Mouse (Mus musculus): Measurements from ENCODE around the gene Zfp580.
A peak's percentile ranks its signal among the peaks of the same experiment; 100 is the strongest.

The Zfp580 gene

DNA sequence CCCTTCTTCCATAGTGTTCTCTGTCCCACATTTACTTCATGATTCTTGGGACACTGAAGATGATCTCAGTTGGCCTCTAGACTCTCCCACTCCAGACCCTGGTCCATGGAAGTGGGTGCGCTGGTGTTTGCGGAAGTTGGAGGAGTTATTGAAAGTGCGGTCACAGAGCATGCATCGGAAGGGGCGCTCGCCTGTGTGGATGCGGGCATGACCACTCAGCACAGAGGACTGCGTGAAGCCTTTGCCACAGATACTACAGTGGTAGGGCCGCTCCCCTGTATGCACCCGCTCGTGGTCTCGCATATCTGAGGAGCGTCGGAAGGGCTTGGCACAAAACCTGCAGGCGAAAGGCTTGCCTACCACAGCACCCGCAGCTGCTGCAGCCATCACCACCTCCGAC lies 15.7 kb upstream of the Zfp580 start:
- no peak for DNase-seq (ENCODE audit: low spot score)

DNA sequence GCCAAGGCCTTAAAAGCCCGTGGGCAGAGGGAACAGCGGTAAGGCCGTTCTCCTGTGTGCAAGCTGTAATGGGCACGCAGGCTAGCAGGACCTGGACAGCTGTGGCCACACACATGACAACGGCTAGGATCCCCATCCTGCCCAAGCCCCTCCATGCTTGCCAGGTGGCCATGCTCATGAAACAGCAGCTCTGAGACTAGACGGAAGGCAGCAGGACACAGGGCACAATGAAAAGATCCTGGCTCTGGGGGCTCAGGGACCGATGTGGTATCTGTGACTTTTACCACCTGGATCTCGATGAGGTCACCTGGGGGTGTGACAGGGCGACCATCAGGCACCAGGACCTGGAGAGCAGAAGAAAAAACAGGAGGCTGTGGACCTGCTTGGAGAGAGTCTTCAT lies 15.2 kb upstream of the Zfp580 start:
- no peak for DNase-seq (ENCODE audit: low spot score)

DNA sequence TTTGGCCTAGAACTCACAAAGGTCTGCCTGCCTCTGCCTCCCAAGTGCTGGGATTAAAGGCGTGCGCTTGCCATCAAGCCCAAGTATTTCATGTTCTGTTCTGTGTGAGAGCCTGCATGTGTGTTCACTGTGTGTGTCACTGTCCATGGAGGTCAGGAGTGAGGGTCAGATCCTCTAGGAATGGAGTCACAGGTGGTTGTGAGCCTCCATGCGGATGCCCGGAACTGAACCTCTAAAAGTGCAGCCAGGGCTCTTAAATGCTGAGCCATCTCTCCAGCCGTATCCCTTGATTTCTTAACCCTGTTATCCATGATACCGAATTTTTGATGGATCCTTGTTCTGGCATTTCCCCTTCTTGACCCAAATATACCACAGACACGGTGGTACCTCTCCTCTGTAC lies 14.3 kb upstream of the Zfp580 start:
- DNase-seq (ENCODE audit: low spot score), result no peak

DNA sequence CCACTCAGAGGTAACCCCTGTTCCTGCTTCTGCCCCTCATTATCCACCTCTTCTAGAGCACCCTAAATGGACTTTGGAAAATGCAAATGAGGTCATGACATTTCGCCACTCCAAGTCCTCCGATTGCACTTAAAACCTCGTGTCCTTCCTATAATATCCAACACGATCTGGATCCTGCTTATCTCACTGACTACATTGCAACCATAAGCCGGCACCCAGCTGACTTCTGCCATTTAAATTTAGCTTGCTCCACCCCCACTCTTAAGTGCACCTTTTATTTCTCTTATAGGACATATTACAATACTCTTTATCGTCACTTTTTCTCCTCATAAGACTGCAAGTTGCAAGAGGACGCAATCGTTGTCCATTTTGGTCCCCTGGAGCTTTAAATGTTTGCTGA lies 13.9 kb upstream of the Zfp580 start:
- no peak for DNase-seq (ENCODE audit: low spot score)

DNA sequence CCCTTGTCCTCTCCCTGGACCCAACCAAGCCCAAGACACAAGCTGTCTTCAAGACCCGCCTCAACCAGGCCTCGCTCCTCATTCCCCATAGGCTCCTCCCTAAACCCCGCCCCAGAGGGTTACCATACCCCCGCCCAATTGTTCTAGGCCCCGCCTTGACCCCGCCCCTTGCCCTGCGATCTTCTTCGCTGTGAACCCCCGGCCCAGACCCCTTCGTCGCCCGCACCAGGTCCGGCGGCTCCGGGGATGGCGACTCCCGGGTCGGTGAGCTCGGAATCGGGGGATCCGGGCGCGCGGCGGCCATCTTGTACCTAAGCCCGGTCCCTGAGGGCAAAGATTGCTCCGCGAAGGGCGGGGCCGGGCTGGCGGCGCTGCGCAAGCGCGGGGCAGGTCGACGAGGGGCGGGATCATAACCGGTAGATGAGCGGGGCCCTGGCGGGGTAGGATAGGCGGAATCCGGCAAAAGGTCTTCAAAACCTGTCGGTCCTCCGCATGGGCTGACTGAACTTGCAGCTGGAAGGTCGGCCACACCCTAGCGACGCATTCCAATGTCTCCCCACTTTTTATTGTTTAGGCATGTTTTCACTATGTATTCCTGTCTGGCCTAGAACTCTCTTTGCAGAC lies 13.1 kb upstream of the Zfp580 start, which contains the start of gene Zfp784:
TSS of gene Zfp784 (minus strand) at position 338 of the 624 bp plus-strand sequence.
- peak; percentile 82 for DNase-seq (ENCODE audit: low spot score)

DNA sequence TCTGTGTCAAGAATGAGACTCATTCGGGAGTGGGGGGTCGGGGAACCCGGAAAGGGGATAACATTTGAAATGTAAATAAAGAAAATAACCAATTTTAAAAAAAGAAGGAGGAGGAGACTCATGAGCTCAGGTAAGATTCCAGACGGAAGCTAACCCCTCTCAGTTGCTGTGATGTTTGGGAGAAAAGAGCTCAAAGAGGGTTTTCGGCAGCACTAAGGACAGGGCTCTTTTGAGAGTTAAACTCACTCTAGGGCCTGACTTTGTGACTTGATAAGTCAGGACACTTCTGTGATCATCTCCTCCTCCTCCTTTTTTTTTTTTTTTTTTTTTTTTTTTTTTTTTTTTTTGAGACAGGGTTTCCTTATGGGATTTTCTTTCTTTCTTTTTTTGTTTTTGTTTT lies 12.4 kb upstream of the Zfp580 start:
- DNase-seq (ENCODE audit: low spot score), result no peak

DNA sequence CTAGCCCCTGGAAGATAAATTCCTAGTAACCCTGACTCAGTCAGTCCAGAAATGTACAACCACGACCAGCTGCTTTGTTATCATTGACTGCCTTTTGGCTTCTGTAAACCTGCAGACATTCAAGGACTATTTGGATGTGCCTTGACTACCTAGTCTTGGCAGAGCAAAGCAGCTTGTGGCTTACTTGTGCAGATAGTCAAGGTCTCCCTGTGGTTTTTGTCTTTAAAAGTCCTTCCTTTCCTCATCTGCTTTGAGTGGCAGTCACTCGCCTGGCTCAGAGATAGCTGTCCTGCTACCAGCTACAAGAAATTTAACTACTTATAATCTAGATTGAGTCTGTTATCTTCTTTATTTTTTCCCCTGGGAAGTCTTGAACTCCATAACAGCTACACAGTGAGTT lies 6.4 kb upstream of the Zfp580 start:
- no peak for DNase-seq (ENCODE audit: low spot score)

DNA sequence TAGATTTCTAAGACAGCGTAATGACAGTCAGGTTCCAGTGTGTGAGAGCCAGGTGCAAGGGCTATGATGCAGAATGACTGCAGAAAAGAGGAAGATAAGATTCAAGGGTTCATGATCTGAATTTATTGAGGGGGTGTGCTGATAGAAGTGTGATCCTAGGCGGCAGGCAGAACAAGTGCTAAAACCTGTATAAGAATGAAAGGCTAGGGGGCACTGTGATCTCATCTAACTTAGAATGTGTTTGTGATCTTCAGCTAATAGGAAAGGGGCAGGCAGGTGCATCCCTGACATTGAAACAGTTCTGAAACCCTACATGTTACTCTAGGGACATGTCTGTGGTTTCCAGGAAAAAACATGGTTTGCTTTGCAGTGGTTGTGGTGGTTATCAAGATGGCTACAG lies 5.2 kb upstream of the Zfp580 start:
- DNase-seq (ENCODE audit: low spot score), result no peak

DNA sequence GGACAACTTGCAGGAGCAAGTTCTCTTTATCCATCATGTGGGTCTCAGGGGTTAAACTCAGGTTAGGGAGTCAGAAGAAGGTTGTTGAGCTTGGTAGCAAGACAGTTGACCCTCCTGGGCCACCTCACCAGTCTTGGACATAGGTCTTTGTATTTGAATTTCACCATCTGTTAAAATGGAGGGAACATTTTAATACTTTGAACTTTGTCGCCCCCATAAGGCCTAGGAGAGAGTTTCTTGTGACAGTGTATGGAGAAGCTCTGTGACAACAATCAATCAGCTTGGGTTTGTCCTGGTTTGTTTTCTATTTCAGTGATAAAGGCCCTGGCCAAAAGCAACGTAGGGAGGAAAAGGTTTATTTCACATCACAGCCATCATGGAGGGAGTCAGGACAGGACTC lies 4.0 kb upstream of the Zfp580 start:
- no peak for DNase-seq (ENCODE audit: low spot score)

DNA sequence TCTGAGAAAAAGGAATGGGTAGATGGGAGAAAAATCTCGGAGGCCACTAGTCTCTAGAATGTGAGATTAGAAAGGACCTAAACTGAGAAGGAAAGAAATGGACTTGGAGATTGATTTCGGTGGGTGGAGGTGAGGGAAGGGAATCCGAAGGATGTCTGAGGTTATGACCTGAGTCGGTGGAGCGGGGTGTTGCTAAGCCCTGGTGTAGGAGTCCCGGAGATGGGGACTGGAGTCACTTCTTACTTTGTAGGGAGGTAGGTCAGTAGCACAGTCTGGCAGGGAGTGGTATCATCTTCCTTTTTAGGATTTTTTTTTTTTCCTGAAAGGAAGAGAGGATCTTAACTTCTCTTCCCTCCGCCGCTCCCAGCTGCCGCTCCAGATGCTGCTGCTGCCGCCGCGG lies 1.1 kb downstream of the Zfp580 start:
- DNase-seq (ENCODE audit: low spot score), result no peak

DNA sequence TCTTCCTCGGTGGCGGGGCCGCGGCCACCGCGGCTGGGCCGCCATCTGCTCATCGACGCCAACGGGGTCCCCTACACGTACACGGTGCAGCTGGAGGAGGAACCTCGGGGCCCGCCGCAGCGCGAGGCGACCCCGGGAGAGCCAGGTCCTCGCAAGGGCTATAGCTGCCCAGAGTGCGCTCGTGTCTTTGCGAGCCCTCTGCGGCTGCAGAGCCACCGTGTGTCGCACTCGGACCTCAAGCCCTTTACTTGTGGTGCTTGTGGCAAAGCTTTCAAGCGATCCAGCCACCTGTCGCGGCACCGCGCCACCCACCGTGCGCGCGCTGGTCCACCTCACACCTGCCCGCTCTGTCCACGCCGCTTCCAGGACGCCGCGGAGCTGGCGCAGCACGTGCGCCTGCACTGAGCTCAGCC lies 1.6 kb downstream of the Zfp580 start:
- no peak for DNase-seq (ENCODE audit: low spot score)

DNA sequence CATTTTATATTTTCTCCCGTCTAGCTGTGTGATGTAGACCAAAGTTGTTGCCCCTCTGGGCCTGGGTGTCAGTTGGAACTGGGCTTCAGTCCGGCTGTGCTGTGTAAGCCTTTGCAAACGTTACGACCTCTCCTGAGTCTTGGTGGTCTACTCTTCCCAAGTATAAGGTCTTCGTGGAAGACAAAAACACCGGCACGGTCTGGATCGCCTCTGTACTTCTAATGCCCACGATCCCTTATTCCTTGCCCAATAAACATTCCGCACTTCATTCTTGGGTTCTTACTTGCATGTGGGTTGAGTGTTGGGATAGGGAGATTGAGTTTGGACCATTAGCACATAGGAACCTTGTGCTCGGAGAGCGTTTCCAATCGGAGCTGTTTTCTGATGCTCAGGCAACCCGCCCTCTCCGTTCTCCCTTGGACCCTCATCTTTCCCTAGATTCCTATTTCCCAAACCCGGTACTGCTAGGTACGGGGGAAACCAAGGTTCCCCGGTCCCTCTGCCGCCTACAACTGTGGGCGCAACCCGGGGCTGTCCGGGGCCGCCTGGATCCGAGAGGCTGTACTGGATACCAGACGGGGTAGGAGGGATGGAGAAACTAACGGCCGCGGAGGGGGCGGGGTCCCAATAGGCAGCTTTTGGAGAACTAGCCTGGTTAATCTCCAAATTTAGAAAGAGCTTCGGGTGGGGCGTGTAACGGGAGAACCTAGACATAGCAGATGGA lies 2.3 kb downstream of the Zfp580 start:
- no peak for DNase-seq (ENCODE audit: low spot score)

DNA sequence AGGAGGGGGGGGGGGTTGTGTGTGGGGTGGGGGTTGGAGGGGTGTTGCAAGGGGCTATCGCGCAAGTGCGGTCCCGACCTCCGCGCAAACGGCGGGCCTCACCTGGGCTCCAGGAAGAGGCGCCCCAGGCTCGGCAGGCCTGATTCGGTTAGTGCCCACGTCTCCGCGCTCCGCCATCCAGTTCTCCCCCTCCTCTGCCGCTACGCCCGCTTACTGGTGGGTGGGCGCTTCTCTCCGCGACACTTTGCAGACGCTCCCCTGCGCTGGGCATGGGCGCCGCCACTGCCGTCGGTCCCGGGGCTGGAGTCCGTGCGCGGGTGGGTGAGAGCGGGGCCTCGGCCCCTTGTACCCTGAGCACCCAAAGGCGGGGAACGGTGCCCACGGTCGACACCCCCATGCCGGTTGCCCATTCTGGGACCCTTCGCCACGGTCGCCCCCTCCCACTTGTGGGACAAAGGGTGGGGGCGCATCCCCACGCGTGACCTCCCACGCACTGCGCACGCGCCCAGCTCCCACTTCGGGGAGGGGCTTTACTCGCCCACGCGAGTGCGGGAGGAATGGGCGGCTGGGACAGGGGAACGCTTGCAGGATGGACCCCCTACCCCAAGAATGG lies 5.4 kb downstream of the Zfp580 start:
- DNase-seq (ENCODE audit: low spot score), result no peak

DNA sequence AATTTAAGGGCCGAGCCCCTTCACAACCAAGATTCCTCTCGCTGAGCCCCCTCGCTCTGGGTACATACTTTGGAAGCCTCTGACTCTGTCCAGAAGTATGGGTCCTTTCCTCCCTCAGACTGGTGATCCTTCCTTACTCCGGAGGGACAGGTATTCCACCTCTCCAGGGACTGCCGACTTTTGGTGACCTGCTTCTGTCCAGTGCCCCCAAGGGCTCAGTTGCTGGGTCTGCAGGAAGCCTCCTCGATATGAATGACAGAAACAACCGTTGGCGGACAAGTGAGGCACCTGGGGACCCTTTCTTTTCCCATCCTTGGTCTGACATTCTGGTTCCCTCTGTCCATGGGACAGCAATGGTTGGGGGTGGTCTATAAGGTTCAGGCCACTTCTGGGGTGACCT lies 6.0 kb downstream of the Zfp580 start:
- DNase-seq (ENCODE audit: low spot score), result no peak

DNA sequence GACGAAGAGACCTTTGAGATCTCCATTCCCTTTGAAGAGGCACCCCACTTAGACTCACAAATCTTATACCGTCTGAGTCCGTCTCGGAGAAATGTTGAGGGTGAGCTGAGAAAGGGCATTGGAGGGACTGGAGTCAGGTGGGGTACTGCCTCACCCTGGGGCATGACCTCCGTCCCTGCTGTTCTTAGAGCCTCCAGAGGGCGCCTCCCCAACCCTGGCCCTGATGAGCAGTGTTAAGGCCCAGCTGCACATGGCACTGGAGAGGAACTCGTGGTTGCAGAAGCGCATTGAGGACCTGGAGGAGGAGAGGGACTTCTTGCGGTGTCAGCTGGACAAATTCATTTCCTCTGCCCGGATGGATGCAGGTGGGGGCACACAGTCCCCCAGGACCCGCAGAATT lies 6.5 kb downstream of the Zfp580 start:
- no peak for DNase-seq (ENCODE audit: low spot score)

DNA sequence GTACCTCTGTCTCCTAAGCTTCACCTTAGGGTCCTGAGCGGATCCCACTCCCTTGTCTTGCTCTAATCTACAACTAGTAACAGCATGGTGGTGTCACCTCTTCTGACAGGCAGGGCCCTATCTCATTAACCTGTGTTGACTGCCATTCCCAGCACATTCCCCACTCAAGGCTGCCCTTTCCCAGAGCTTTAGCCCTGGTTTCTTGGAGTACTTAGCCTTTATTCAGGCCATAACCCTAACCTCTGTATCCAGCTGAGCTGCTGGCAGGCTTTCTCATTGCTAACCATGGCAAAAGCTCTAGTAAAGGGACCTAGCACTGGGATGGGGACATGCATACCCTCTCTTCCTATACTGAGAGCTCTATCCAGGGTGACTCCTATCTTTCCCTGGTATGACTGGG lies 7.3 kb downstream of the Zfp580 start:
- no peak for DNase-seq (ENCODE audit: low spot score)

DNA sequence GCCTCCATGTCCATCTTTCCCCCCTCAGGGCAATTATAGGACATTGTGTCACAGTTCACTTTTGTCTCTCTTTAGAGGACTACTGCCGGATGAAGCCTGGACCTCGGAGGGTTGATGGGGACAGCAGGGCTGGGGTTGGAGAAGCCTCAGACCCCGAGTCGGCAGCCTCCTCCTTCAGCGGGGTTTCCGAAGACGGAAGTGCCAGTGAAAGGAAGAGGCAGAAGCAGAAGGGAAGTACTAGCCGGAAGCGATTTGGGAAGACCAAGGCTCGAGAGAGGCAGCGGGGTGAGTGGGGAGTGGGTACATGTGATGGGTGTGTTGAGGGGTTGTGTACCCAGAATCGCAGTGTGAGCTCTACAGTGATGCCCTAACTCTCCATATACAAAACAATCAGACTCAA lies 8.1 kb downstream of the Zfp580 start:
- DNase-seq (ENCODE audit: low spot score), result no peak

DNA sequence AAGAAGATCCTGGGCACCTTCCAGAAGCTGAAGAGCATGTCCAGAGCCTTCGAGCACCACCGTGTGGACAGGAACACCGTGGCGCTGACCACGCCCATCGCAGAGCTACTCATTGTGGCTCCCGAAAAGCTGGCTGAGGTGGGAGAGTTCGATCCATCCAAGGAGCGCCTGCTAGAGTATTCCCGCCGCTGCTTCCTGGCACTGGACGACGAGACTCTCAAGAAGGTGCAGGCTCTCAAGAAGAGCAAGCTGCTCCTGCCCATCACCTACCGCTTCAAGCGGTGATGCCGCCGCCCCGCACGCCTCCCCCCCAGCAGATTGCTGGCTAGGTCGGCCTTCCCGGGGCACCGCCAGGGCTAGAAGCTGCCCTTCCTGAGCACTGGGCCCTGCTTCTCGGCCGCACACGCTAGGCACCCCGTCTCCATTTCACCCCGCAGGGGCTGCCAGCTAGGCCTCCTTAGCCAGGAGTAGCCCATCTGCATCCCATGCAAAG lies 8.9 kb downstream of the Zfp580 start:
- no peak for DNase-seq (ENCODE audit: low spot score)

DNA sequence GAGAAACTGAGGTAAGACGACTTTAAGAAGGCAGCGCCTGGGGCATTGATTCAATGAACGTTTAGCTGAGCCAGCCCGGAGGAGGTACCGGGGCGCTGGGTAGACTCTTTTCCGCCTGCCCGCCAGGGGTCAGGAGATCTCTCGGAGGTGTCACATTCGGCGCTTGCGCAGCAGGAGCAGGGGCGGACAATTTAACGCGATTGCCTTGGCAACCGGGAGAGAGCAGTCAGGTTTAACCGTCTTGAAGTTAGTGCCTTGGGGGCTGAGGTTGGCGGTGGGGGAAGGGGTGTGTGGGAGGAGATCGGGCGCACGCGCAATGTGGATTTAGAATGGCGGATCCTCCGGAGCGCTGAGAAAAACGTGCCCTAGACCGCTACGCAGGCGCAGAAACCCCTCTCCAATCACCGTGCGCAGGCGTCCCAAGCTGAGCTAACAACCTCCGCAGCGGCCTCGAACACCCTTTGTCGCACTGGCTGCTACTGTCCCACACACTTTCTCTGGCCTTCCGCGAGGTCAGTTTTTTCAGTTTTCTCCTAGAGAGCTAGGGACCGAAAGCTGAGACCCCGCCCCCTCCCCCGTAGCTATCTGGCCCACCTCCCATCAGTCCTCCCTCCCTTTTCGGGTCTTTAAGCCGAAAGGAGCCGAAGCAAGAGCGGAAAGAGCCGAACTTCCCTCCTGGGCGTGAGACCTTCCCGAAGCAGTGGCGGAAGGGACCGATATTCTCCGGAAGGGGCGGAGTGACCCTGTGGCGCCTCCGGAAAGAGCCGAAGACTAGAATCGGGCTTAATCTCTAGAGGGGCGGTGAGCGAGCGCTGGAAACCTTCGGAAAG lies 9.8 kb downstream of the Zfp580 start:
- DNase-seq (ENCODE audit: low spot score), result peak; percentile 98

DNA sequence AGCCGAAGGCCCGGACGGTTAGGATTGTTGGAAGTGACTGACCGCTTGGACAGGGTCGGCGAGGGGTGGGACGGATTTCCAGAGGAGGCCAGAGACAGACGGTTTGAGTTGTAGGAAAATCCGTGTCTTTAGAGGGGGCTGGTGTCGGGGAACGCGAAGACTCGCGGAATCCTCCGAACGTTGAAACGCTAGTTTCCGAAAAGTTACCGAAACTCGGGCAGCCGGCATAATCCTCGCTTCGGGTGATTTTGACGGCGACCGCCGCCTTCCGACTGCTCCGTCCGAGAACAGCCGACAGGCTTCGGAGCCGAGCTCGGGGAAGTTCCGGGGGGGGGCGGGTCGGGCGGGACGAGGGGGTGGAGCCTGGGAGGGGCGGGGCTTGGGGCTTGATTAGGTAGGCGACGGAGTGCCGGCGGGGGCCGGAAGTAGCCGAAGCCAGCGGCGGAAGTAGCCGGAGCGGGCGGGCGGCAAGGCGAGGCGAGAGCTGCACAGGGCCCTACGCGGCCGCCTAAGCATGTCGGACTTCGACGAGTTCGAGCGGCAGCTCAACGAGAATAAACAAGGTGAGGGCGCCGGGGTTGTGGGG lies 10.5 kb downstream of the Zfp580 start, which contains the start of gene U2af2:
TSS of gene U2af2 (plus strand) at position 370 of the 586 bp plus-strand sequence.
- no peak for DNase-seq (ENCODE audit: low spot score)

DNA sequence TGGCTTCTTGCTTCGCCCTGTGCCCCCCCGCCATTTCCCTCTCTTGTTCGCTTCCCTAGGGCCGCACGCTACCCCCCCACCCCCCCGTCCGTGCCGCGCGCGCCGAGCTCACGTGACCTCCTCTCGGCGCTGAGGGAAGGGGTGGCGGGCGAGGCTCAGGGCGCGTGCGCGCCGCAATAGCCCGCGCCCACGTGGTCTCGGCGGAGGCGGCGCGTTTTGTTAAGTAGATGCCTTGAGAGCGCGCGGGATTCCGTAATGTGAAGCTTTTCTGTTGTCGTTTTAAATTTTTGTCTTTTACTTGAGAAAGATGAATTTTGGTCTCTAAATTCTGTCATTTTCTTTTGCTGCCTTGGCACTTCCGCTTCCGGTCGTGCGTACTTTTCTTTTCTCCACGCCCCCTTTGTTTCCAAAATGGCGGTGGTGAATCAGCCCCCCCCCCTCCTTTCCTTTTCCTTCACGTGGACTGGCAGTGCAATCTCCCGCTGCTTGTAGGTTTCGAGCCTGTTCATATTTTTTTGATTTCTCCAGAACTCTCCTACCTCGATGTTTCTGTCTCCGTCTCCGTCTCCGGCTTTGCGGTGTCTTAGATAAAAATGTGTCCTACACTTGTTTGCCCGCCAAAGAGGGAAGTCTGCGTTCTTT lies 11.1 kb downstream of the Zfp580 start:
- DNase-seq (ENCODE audit: low spot score), result no peak

DNA sequence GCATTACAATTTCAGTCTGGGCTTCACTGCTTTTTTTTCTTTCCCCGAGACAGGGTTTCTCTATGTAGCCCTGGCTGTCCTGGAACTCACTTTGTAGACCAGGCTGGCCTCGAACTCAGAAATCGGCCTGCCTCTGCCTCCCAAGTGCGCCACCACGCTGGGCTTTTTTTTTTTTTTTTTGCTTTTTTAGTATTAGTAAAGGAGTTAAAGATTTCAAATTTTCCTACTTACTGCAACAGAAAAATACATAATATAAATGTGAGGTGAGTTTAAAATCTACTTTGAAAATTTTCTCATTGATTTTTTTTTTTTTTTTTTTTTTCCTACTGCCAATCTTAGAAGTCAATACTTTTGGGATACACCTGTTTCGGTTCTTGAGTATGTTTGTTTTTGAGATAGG lies 13.5 kb downstream of the Zfp580 start:
- no peak for DNase-seq (ENCODE audit: low spot score)

Data from layer of hippocampus, adult 9-10 months (tissue).